14 mouse cellular contexts compared by ENCODE assay signal in the genomic region with DNA sequence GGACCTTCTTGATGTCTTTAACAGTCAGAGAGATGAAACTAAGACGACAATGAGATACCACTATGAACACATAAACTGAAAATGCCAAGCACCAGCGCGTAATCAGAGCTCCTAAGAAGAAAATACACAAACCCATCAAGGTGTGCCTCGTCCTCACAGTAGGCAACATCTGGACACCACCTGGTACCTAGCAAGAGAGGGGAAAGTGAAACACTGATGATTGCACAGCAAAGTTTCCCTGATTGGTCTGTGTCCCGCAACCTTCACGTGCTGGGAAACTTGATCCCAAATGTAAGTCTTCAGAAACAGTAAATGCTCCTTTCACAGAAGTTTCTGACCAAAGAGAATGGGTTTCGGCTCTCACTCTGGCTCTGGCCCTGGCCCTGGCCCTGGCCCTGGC.
"Had no signal": no experiment of that assay in that cellular context is flagged by ENCODE, and none has a peak within 500 bp of the region (broad histone marks: within the 10 kb centered on the region; RNA-seq: fewer than 3 reads in every experiment).

No protein-coding gene starts in this region.

- H3K36me3 ChIP-seq: limb, embryonic 12.5 days; liver, embryonic 13.5 days; lung, embryonic 15.5 days; midbrain, embryonic 12.5 days had no signal

- H3K27ac ChIP-seq: limb, embryonic 12.5 days; liver, embryonic 13.5 days; lung, embryonic 15.5 days; macrophage; midbrain, embryonic 12.5 days had no signal

- H3K4me1 ChIP-seq: liver, embryonic 13.5 days; megakaryocyte, embryonic 14.5 days; midbrain, embryonic 12.5 days had no signal

- H3K27me3 ChIP-seq: limb, embryonic 12.5 days; liver, embryonic 13.5 days; lung, embryonic 15.5 days; megakaryocyte, embryonic 14.5 days; midbrain, embryonic 12.5 days had no signal

- DNase-seq: kidney, postnatal 14 days; liver; liver, embryonic 13.5 days; liver, postnatal 0 days; lung, postnatal 14 days; right cerebral cortex, postnatal 14 days; thymus, adult 2 months; thymus, postnatal 36 days had no signal

- ATAC-seq: liver, postnatal 0 days; midbrain, embryonic 16.5 days had no signal

- H3K9me3 ChIP-seq: limb, embryonic 12.5 days; liver, embryonic 13.5 days; lung, embryonic 15.5 days; midbrain, embryonic 12.5 days had no signal

- H3K4me2 ChIP-seq: limb, embryonic 12.5 days; liver, embryonic 13.5 days; lung, embryonic 15.5 days; midbrain, embryonic 12.5 days had no signal

- H3K4me3 ChIP-seq: limb, embryonic 12.5 days; liver, embryonic 13.5 days; lung, embryonic 15.5 days; megakaryocyte, embryonic 14.5 days; midbrain, embryonic 12.5 days had no signal

- H3K9ac ChIP-seq: limb, embryonic 12.5 days; liver, embryonic 13.5 days; liver, postnatal 0 days; lung, embryonic 15.5 days; midbrain, embryonic 12.5 days had no signal
